Mouse (Mus musculus): Measurements from ENCODE around the gene Gapdh. TPM values are rescaled to one million over a fixed set of nuclear protein-coding genes. Genes with fewer than 3 reads are reported as not detected.

The Gapdh gene
- polyA plus RNA-seq, 1 experiment from 2014 or later, result 1,954 TPM

GRCm38 (mm10) chr6:125148926-125149568 is 17.2 kb downstream of the Gapdh start:
- 74% methylated on average over 16 of the region's 16 CpGs for WGBS
- Histone ChIP-seq H3K9me3 (ENCODE audit: low read depth, low read length) (no peaks in the 10 kb centered on the region), H3K4me2 (no peak overlapping the region; the same call in 1 of the 2 replicates), H3K27me3 (ENCODE audit: insufficient read depth, low read length) (no peaks in the 10 kb centered on the region), H3K4me1 (ENCODE audit: insufficient read depth) (peaks cover 10% of the 10 kb centered on the region; the same call in 1 of the 2 replicates), H3K4me3 (ENCODE audit: low read depth, low read length) (no peak overlapping the region), H3K27ac (ENCODE audit: low read depth) (peak overlapping the region; percentile 66), H3K9ac (peak overlapping the region; percentile 26), H3K36me3 (ENCODE audit: insufficient read depth) (peaks cover 18% of the 10 kb centered on the region)
- ATAC-seq (ENCODE audit: insufficient read depth) (no peak), DNase-seq (peak; percentile 27)
- no peak for TF ChIP-seq CTCF (IDR thresholded peaks at IDR 0.05; ENCODE audit: low read depth)

GRCm38 (mm10) chr6:125148251-125148925 is 17.9 kb downstream of the Gapdh start:
- no peak for TF ChIP-seq CTCF (IDR thresholded peaks at IDR 0.05; ENCODE audit: low read depth)
- H3K27me3 ChIP-seq (ENCODE audit: insufficient read depth, low read length), result no peaks in the 10 kb centered on the region
- peak overlapping the region; percentile 32; the same call in 1 of the 2 replicates for H3K4me2 ChIP-seq
- ATAC-seq (ENCODE audit: insufficient read depth) (no peak), DNase-seq (peak; percentile 43)
- 50% methylated on average over 18 of the region's 18 CpGs for WGBS
- H3K9me3 ChIP-seq (ENCODE audit: low read depth, low read length), result no peaks in the 10 kb centered on the region
- peak overlapping the region; percentile 66 for H3K27ac ChIP-seq (ENCODE audit: low read depth)
- peaks cover 10% of the 10 kb centered on the region; the same call in 1 of the 2 replicates for H3K4me1 ChIP-seq (ENCODE audit: insufficient read depth)
- H3K36me3 ChIP-seq (ENCODE audit: insufficient read depth), result peaks cover 22% of the 10 kb centered on the region
- peak overlapping the region; percentile 26 for H3K9ac ChIP-seq
- no peak overlapping the region for H3K4me3 ChIP-seq (ENCODE audit: low read depth, low read length)

GRCm38 (mm10) chr6:125147329-125147728 is 18.9 kb downstream of the Gapdh start:
- ATAC-seq (ENCODE audit: insufficient read depth) (no peak), DNase-seq (no peak)
- no peak for TF ChIP-seq CTCF (IDR thresholded peaks at IDR 0.05; ENCODE audit: low read depth)
- H3K9me3 ChIP-seq (ENCODE audit: low read depth, low read length), result no peaks in the 10 kb centered on the region
- H3K9ac ChIP-seq, result no peak overlapping the region; the same call in 1 of the 2 replicates
- peak overlapping the region; percentile 82 for H3K4me2 ChIP-seq
- no peaks in the 10 kb centered on the region for H3K27me3 ChIP-seq (ENCODE audit: insufficient read depth, low read length)
- H3K4me3 ChIP-seq (ENCODE audit: low read depth, low read length), result no peak overlapping the region
- WGBS, result 58% methylated on average over 10 of the region's 10 CpGs
- 0 out of 2 replicates have a peak overlapping the region, but pooled peaks have one; percentile 15 for H3K27ac ChIP-seq (ENCODE audit: low read depth)
- H3K4me1 ChIP-seq (ENCODE audit: insufficient read depth), result peaks cover 10% of the 10 kb centered on the region; the same call in 1 of the 2 replicates
- H3K36me3 ChIP-seq (ENCODE audit: insufficient read depth), result peaks cover 29% of the 10 kb centered on the region

GRCm38 (mm10) chr6:125146797-125147196 is 19.5 kb downstream of the Gapdh start:
- no peak for ATAC-seq (ENCODE audit: insufficient read depth)
- Histone ChIP-seq H3K4me2 (peak overlapping the region; percentile 82), H3K27ac (ENCODE audit: low read depth) (no peak overlapping the region), H3K27me3 (ENCODE audit: insufficient read depth, low read length) (no peaks in the 10 kb centered on the region), H3K4me1 (ENCODE audit: insufficient read depth) (peaks cover 10% of the 10 kb centered on the region; the same call in 1 of the 2 replicates), H3K9me3 (ENCODE audit: low read depth, low read length) (no peaks in the 10 kb centered on the region), H3K9ac (peak overlapping the region; percentile 66; the same call in 1 of the 2 replicates), H3K36me3 (ENCODE audit: insufficient read depth) (peaks cover 34% of the 10 kb centered on the region), H3K4me3 (ENCODE audit: low read depth, low read length) (no peak overlapping the region)
- peak; percentile 32 for DNase-seq
- 71% methylated on average over 4 of the region's 4 CpGs for WGBS
- no peak for TF ChIP-seq CTCF (IDR thresholded peaks at IDR 0.05; ENCODE audit: low read depth)

GRCm38 (mm10) chr6:125146148-125146547 is 20.1 kb downstream of the Gapdh start:
- peak overlapping the region; percentile 66 for H3K9ac ChIP-seq
- no peak for DNase-seq
- H3K9me3 ChIP-seq (ENCODE audit: low read depth, low read length), result no peaks in the 10 kb centered on the region
- H3K27ac ChIP-seq (ENCODE audit: low read depth), result no peak overlapping the region
- no peak for TF ChIP-seq CTCF (IDR thresholded peaks at IDR 0.05; ENCODE audit: low read depth)
- H3K4me1 ChIP-seq (ENCODE audit: insufficient read depth), result peaks cover 10% of the 10 kb centered on the region; the same call in 1 of the 2 replicates
- peak overlapping the region; percentile 58 for H3K4me3 ChIP-seq (ENCODE audit: low read depth, low read length)
- H3K36me3 ChIP-seq (ENCODE audit: insufficient read depth), result peaks cover 35% of the 10 kb centered on the region
- no peak for ATAC-seq (ENCODE audit: insufficient read depth)
- H3K27me3 ChIP-seq (ENCODE audit: insufficient read depth, low read length), result no peaks in the 10 kb centered on the region
- 53% methylated on average over 7 of the region's 7 CpGs for WGBS
- peak overlapping the region; percentile 82 for H3K4me2 ChIP-seq

GRCm38 (mm10) chr6:125145479-125145951 is 20.8 kb downstream of the Gapdh start:
- H3K27me3 ChIP-seq (ENCODE audit: insufficient read depth, low read length), result no peaks in the 10 kb centered on the region
- peak overlapping the region; percentile 80 for H3K27ac ChIP-seq (ENCODE audit: low read depth)
- no peaks in the 10 kb centered on the region for H3K9me3 ChIP-seq (ENCODE audit: low read depth, low read length)
- H3K4me2 ChIP-seq, result peak overlapping the region; percentile 82
- TF ChIP-seq CTCF (IDR thresholded peaks at IDR 0.05; ENCODE audit: low read depth), result no peak
- peak overlapping the region; percentile 58 for H3K4me3 ChIP-seq (ENCODE audit: low read depth, low read length)
- DNase-seq (no peak), ATAC-seq (ENCODE audit: insufficient read depth) (peak; percentile 73)
- peak overlapping the region; percentile 66 for H3K9ac ChIP-seq
- 2% methylated on average over 35 of the region's 35 CpGs for WGBS
- H3K4me1 ChIP-seq (ENCODE audit: insufficient read depth), result peaks cover 10% of the 10 kb centered on the region; the same call in 1 of the 2 replicates
- H3K36me3 ChIP-seq (ENCODE audit: insufficient read depth), result peaks cover 40% of the 10 kb centered on the region

GRCm38 (mm10) chr6:125145001-125145400 is 21.3 kb downstream of the Gapdh start, which contains the start of gene Iffo1:
Gene Iffo1, plus strand, starts transcription at chr6:125145241.
- DNase-seq (peak; percentile 94), ATAC-seq (ENCODE audit: insufficient read depth) (peak; percentile 95)
- H3K36me3 ChIP-seq (ENCODE audit: insufficient read depth), result peaks cover 45% of the 10 kb centered on the region
- H3K27me3 ChIP-seq (ENCODE audit: insufficient read depth, low read length), result no peaks in the 10 kb centered on the region
- peak; percentile 66 for TF ChIP-seq CTCF (IDR thresholded peaks at IDR 0.05; ENCODE audit: low read depth)
- peaks cover 10% of the 10 kb centered on the region; the same call in 1 of the 2 replicates for H3K4me1 ChIP-seq (ENCODE audit: insufficient read depth)
- WGBS, result under 1% methylated on average over 16 of the region's 16 CpGs
- H3K4me2 ChIP-seq, result peak within 1 kb of the TSS; percentile 82
- peak within 1 kb of the TSS; percentile 80 for H3K27ac ChIP-seq (ENCODE audit: low read depth)
- peak within 1 kb of the TSS; percentile 58 for H3K4me3 ChIP-seq (ENCODE audit: low read depth, low read length)
- no peaks in the 10 kb centered on the region for H3K9me3 ChIP-seq (ENCODE audit: low read depth, low read length)
- peak within 1 kb of the TSS; percentile 66 for H3K9ac ChIP-seq
